Mouse (Mus musculus) layer of hippocampus, postnatal 36 days (tissue): Measurements from ENCODE around the gene Kcnh7. TPM values are rescaled to one million over a fixed set of nuclear protein-coding genes. Genes with fewer than 3 reads are reported as not detected.

Experiments used
- DNase-seq, 2 experiments: peaks; one replicate each; pipeline ENCODE4 v3.0.0; 2022
- total RNA-seq, 2 experiments: library from RNA; stranded (reverse); gene quantifications; 2 replicates each; pipeline ENCODE4 v1.2.3; 2021

The Kcnh7 gene
- total RNA-seq, 2 experiments from 2014 or later: 36.1 to 36.6 TPM

- DNase-seq: no peak
Measured at GRCm38 (mm10) chr2:62645475-62645874, 538.6 kb downstream of the Kcnh7 start.

- DNase-seq: no peak
Measured at GRCm38 (mm10) chr2:62644891-62645290, 539.2 kb downstream of the Kcnh7 start.
